Mouse (Mus musculus) heart, postnatal 0 days (tissue): ENCODE measurements at regions not wholly inside any gene's neighbourhood (a gene's known extent, or its start where the extent isn't known, plus 50 kb on each side); places are given as distances from the start of the nearest gene placed in this dataset.
"Not testable (repeated sequence)": the region's sequence is repeated elsewhere in the genome, so short reads cannot be mapped to it uniquely, and the experiment has no call there.

Source experiments
- ATAC-seq: fragments of 200-750 bp; cut with Nextera tagmentation; 2 replicates; pipeline ENCODE4 v1.8.0; 2017; ENCODE audit warnings: low read depth, moderate number of reproducible peaks, moderate library complexity; ENCODE audit not compliant: insufficient read depth
- DNase-seq: peaks from one replicate; pipeline ENCODE4 v3.0.0-alpha.2; 2016; ENCODE audit warnings: low spot score
- H3K27ac ChIP-seq: fragments of 300-500 bp; sonication (generic); 2 replicates; pipeline ENCODE4 v1.5.1; 2014; ENCODE audit warnings: low read depth, mild to moderate bottlenecking
- H3K27me3 ChIP-seq: fragments of 300-500 bp; sonication (generic); 2 replicates; pipeline ENCODE4 v1.6.1; 2014; ENCODE audit warnings: low read length, mixed read lengths; ENCODE audit not compliant: control insufficient read depth, insufficient read depth
- H3K36me3 ChIP-seq: fragments of 300-500 bp; sonication (generic); replicated peaks from 2 replicates; pipeline ENCODE4 v1.6.1; 2014; ENCODE audit warnings: low read length, mixed read lengths; ENCODE audit not compliant: control insufficient read depth, insufficient read depth
- H3K4me1 ChIP-seq: fragments of 300-500 bp; sonication (generic); 2 replicates; pipeline ENCODE4 v1.6.1; 2014; ENCODE audit warnings: antibody characterized with exemption; ENCODE audit not compliant: control insufficient read depth, insufficient read depth
- H3K4me2 ChIP-seq: fragments of 300-500 bp; sonication (generic); 2 replicates; pipeline ENCODE4 v1.6.1; 2014; ENCODE audit warnings: low read depth, mild to moderate bottlenecking, low read length, moderate library complexity
- H3K4me3 ChIP-seq: fragments of 300-500 bp; sonication (generic); 2 replicates; pipeline ENCODE4 v1.5.1; 2014; ENCODE audit warnings: low read depth, low read length
- H3K9ac ChIP-seq: fragments of 300-500 bp; sonication (generic); replicated peaks from 2 replicates; pipeline ENCODE4 v1.6.1; 2014; ENCODE audit warnings: low read depth, low read length, mixed read lengths
- H3K9me3 ChIP-seq: fragments of 300-500 bp; sonication (generic); replicated peaks from 2 replicates; pipeline ENCODE4 v1.6.1; 2016; ENCODE audit warnings: low read length; ENCODE audit not compliant: control insufficient read depth
- CTCF ChIP-seq: IDR thresholded peaks from 2 replicates; pipeline ENCODE4 v1.5.1; 2016; ENCODE audit warnings: antibody characterized with exemption, control low read depth, low read depth
- EP300 ChIP-seq: IDR thresholded peaks from 2 replicates; pipeline ENCODE4 v1.6.1; 2016; ENCODE audit warnings: antibody characterized with exemption, low read depth
- WGBS: fragments of 180-500 bp; shearing (Covaris S2); extraction: QIAGEN DNeasy Blood & Tissue Kit; methylation state at CpG from one replicate; pipeline ENCODE4 v1.1.7; 2014; 5-methylcytosine and 5-hydroxymethylcytosine counted together

- no peaks in the 10 kb centered on the region for H3K4me1 ChIP-seq
- H3K4me3 ChIP-seq = no peak overlapping the region
- no peak overlapping the region for H3K27ac ChIP-seq
- H3K4me2 ChIP-seq = no peak overlapping the region
- H3K36me3 ChIP-seq = no peaks in the 10 kb centered on the region
- ATAC-seq = no peak
- DNase-seq = no peak
- no peaks in the 10 kb centered on the region for H3K27me3 ChIP-seq
- TF ChIP-seq EP300 (no peak), CTCF (no peak)
- WGBS = 68% methylated on average over 6 of the region's 6 CpGs
- H3K9me3 ChIP-seq = no peaks in the 10 kb centered on the region
- H3K9ac ChIP-seq = no peak overlapping the region
Observed at GRCm38 (mm10) chr12:117380836-117381235, 135.4 kb upstream of the Rapgef5 start.

DNA sequence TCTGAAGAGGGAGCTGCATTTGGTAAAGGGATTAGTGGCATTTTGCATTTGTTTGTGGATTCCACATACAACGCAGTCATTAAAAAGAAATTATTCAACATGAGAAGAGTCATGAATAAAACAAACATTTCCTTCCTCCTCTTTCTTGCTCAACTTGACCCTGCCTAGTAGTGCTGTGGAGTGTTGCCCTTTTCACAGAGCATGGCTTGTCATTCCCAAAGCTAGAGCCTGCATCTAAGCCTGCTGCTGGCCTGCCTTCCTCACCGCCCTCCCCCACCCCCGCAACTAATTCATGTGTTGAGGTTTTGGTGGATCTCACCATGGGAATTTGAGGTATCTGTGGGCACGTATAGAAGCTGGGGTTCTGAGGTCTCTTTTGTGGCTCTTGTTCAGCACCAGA lies 133.6 kb upstream of the Rapgef5 start:
- 50% methylated on average over 1 of the region's 4 CpGs for WGBS
- H3K27me3 ChIP-seq, ATAC-seq, H3K27ac ChIP-seq, H3K4me1 ChIP-seq, DNase-seq, H3K36me3 ChIP-seq, H3K9me3 ChIP-seq, H3K9ac ChIP-seq, H3K4me2 ChIP-seq, H3K4me3 ChIP-seq: not testable (repeated sequence)

- peak; percentile 55; the same call in 1 of the 2 replicates for ATAC-seq
- WGBS = 18% methylated on average over 6 of the region's 6 CpGs
- DNase-seq = peak; percentile 66
Observed at GRCm38 (mm10) chr12:117385072-117385666, 131.1 kb upstream of the Rapgef5 start.

DNA sequence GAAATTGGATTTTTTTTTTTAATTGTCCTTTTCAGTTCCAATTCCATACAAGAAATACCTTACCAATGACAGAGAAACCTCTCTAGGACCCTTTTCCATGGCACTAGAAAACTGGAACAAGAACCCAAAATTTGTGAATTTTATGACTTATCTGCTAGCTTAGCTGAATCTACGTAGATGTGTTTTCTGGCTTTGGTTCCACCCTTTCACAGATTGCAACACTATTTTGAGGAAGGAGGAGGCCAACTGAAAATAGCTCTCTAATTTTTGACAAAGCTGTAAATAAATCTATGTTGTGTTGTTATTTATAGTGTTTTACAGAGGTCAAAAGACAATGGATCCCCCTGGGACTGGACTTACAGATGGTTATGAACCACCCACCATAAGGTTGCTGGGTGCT lies 130.6 kb upstream of the Rapgef5 start:
- H3K36me3 ChIP-seq = no peaks in the 10 kb centered on the region
- ATAC-seq (no peak), DNase-seq (no peak)
- H3K9me3 ChIP-seq = no peaks in the 10 kb centered on the region
- no peak overlapping the region for H3K27ac ChIP-seq
- H3K27me3 ChIP-seq = no peaks in the 10 kb centered on the region
- H3K9ac ChIP-seq = no peak overlapping the region
- WGBS = 80% methylated on average over 1 of the region's 1 CpGs
- TF ChIP-seq CTCF = no peak
- no peak for TF ChIP-seq EP300
- H3K4me2 ChIP-seq = no peak overlapping the region
- no peak overlapping the region for H3K4me3 ChIP-seq
- peaks cover 7% of the 10 kb centered on the region; the same call in 1 of the 2 replicates for H3K4me1 ChIP-seq

More at GRCm38 (mm10) chr12:117385072-117385666, 131.1 kb upstream of the Rapgef5 start:
- peaks cover 7% of the 10 kb centered on the region; the same call in 1 of the 2 replicates for H3K4me1 ChIP-seq
- H3K9me3 ChIP-seq = no peaks in the 10 kb centered on the region
- no peaks in the 10 kb centered on the region for H3K36me3 ChIP-seq
- no peak overlapping the region for H3K4me3 ChIP-seq
- no peak overlapping the region for H3K27ac ChIP-seq
- TF ChIP-seq CTCF = peak; percentile 95
- TF ChIP-seq EP300 = no peak
- no peak overlapping the region for H3K4me2 ChIP-seq
- no peaks in the 10 kb centered on the region for H3K27me3 ChIP-seq
- H3K9ac ChIP-seq = no peak overlapping the region

GRCm38 (mm10) chr12:117386957-117387356 lies 129.3 kb upstream of the Rapgef5 start:
- DNase-seq (no peak), ATAC-seq (no peak)
- H3K4me2 ChIP-seq = no peak overlapping the region
- H3K27me3 ChIP-seq = no peaks in the 10 kb centered on the region
- no peaks in the 10 kb centered on the region for H3K36me3 ChIP-seq
- 56% methylated on average over 9 of the region's 9 CpGs for WGBS
- no peak overlapping the region for H3K4me3 ChIP-seq
- peaks cover 7% of the 10 kb centered on the region; the same call in 1 of the 2 replicates for H3K4me1 ChIP-seq
- H3K9ac ChIP-seq = no peak overlapping the region
- H3K27ac ChIP-seq = no peak overlapping the region
- H3K9me3 ChIP-seq = no peaks in the 10 kb centered on the region
- TF ChIP-seq EP300 (no peak), CTCF (no peak)
